Mouse (Mus musculus): ENCODE measurements around the gene Hist4h4.
"Not testable (repeated sequence)": the region's sequence is repeated elsewhere in the genome, so short reads cannot be mapped to it uniquely, and the experiment has no call there.

Hist4h4 gene

DNA sequence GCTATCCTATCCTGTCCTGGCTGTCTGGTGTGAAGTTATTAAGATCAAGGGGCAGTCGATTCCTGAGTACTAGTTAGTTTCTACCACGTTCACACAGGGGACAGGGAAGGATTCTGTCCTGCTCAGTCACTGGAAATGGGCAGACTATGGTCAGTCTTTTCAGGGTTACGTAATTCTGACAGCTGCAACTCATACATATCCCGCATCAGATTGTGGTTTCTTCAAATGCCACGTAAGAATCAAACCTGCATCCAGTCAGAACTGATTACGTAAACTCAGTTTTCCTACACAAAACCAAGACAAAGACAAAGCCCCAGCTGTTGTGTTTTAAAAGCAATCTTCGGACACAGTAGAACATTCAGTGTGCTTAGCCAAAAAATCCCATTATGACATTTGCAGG is 11.2 kb upstream of the Hist4h4 start:
- no peak for DNase-seq (ENCODE audit: low read depth, low spot score)

DNA sequence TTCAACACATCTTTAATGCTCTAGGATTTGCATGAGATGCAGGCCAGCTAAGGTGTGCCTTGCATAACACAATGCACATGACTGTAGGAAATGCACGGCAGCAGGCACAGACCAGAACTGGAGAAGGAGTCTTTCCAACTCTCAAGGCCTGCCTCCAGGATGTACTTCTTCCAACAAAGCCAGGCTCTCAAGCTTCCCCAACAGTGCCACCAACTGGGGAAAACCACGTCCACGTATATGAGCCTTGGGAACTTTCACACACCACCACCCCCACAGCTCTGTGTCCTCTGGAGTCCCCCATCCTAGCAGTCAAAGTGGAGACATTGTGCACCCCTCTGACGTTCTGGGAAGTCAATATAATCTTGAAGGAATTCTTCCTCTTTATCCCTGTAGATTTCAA is 8.9 kb upstream of the Hist4h4 start:
- DNase-seq (ENCODE audit: low read depth, low spot score): no peak

DNA sequence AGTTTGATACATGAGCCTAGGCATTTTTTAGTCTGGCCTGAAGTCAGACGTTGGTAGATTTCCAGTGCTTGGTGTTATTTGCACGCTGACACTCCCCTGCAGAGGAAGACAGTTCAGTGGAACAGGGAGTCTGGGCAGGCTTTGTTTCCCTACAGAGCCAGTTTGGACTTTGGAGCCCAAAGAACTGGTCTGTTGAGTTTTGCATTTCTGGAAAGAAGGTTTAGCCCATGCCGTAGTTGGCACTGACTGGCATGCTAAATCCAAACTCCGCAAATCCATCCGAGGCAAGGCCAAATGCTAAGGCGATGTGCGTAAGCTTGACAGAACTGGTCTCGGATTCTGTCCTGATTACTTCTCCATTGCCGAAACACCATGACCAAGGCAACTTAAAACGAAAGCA is 7.0 kb upstream of the Hist4h4 start:
- DNase-seq (ENCODE audit: low read depth, low spot score): no peak

DNA sequence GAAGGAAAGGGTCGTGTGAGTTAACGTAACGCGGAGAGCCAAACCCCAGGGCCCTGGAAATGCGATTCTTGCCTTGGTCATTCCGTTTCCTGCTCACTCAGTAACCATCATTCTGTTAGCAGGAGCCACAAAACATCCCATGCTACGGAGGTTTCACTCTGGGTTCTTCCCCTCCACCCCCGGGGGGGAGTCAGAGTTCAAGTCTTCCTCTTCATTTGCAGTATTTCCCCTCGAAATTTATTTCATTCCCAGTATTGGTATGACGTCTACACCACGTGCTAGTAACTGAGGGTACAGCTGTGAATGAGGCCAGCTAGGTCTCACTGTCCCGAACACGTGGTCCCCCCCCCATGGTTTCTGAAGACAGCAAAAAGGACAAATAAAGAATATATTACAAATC is 5.5 kb upstream of the Hist4h4 start:
- no peak for DNase-seq (ENCODE audit: low read depth, low spot score)

DNA sequence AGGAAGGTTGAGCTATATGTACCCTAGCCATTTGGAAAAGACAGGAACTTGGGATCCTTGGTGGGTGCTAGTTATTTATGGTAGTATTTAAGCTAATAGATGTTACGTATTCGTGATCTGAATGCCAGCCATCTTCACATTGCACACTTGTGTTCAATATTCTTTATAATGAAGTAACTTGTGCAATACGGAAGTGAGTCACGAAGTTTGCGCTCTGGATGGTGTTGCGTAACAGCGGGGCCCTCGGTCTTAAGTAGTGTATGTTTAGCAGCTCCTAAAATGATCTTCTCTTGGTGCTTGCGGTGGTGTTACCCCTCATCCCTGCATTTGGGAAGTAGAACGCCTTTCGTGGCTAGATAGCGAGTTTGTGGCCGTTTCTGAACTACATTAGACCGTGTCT is 4.9 kb upstream of the Hist4h4 start:
- no peak for DNase-seq (ENCODE audit: low read depth, low spot score)

DNA sequence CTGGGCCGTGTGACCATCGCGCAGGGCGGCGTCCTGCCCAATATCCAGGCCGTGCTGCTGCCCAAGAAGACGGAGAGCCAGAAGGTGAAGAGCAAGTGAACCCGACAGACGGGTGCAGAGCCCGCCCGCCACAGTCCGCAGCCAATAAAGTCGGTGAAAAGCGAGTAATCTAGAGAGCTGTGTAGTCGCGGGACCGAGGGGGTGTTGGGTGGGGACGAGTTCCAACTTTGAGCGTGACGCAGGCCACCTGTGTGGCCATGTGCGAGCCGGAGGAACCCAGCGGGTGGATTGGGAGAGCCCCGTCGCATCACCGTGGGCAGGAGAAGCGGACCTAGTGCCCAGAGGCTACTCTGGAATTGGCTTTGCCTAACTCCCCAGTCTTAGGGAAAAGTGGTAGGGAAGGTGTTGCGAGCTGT is 4.4 kb upstream of the Hist4h4 start:
- no peak for DNase-seq (ENCODE audit: low read depth, low spot score)

DNA sequence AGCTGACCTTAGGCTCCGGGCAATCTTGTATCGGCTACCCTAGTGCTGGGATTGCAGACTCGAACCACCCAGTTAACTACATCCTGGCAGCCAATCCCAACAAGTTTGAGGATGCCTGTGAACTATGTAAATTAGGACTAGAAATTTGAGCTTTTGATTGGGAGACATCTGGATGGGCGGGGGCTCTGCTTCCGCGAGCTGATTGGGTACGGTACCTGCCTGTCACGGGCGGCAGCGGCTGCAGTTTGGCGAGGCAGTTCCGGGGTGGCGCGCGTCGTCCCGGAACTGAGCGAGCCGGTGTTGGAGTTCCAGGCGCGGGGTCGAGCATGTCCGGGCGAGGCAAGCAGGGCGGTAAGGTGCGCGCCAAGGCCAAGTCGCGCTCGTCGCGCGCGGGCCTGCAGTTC is 3.8 kb upstream of the Hist4h4 start, which contains the start of gene H2afj:
H2afj (plus strand) TSS at position 231 of the 404 bp plus-strand sequence.
- peak; percentile 96 for DNase-seq (ENCODE audit: low read depth, low spot score)

DNA sequence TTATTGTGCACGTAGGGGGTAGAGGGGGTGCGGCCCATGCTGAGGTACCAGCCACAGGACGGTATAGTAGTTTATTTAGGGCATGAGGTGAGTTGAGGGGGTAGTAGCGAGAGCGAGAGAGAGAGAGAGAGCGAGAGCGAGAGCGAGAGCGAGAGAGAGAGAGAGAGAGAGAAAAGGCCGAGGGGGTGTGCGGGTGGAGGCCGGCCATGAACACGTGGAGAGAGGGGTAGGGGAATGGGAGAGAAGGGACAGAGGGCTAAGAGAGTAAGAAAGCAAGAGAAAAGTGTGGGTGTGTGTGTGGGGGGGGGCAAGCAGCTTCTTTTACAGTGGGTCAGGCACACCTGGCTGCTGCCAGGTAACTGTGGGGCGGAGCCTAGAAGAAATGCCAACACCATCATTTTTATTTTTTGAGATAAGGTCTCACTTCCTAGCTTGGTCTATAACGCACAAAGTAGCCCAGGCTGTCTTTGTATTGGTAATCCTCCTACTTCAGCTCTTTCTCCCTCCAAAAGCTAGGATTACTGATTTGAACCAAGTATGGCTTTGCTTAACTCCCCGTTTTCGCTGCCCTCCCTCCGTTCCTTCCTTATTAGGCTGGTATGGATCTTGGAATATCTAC is 3.3 kb upstream of the Hist4h4 start:
- no peak for DNase-seq (ENCODE audit: low read depth, low spot score)

DNA sequence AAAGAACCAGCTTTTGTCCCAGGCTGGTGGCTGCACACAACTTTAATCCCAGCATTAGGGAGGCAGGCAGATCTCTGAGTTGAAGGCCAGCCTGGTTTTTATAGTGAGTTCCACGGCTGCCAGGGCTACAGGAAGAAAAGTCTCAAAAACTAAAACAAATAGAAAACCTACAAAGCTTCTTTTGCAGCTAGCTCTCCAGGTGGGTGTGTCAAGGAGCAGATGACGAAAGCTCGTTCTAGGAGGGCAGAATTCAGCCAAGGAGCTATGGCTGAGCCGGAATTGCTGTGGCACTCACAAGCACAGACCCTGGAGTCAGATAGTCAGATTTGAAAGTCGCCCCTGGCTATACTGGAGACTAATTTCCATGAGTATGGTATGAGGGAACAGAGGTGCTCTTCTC is 2.6 kb upstream of the Hist4h4 start:
- DNase-seq (ENCODE audit: low read depth, low spot score): no peak

DNA sequence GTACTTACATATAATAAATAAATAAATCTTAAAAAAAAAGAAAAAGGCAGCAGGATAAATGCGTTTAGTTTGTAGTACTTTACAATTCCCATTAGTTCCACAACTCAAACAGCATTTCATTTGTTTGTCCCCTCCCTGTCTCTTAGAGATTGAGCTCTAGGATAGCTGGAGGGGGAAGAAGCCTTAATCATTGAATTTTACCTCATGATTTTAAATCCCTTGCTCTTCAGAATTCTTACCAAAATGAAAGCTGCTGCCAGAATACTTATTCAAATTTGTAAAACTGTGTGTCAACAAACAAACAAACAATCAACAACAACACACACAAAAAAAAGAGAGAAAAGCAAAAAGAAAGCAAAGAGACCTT is 1.2 kb upstream of the Hist4h4 start:
- DNase-seq (ENCODE audit: low read depth, low spot score): no peak

DNA sequence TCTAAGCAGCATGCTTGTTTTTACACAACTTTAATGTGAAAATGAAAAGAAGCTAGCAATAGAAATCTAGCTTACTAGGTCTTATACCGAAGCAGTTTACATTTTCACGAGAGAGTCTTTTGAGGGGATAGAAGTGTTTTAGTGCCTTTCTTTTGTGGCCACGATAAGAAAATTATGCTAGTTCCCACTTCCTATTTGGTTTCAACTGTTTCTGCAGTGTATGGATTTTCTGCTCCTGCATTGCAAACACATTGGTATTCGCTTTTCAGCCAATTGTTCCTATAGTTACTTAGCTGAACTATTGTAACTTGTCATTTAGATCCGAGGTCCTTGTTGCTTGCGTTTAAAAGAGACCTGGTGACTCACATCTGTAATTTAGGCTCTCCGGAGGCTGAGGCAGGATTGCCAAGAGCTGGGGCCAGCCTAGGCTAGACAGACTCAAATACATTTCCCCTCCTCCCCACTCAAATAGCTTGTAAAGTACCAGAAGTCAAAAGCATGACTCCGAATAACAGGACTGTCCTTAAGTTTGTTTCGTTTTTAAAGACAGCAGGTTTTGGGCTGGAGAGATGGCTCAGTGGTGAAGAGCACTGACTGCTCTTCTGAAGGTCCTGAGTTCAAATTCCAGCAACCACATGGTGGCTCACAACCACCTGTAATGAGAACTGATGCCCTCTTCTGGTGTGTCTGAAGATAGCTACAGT is 642 bp upstream of the Hist4h4 start:
- no peak for DNase-seq (ENCODE audit: low read depth, low spot score)

DNA sequence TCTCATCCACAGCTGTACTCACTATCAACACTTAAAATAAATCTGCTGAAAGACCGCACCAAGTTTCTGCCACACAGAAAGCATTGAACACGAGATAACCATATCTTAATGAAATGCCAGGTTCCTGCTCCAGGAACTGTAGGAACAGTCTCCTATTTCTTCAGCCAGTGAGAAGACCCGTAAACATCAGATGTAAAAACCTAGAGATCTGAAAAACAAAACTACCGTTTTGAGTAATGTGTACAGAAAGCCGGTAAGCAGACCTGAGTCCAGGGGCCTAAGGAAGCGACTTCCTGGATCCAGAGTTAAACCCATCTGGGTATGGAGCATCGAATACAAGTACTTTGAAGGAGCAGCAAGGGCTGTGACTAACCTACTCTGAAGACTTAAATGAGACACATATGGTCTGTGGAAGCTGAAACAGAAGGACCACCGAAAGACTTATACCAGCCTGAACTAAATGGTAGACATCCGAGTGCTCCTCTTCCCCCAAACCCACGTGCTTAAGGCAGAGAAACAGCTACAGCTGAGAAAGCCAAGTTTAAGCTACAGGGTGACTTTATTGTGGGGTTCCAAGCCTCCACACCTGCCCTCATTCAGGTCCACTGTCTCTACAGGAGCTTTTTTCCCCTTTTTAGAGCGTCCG is 999 bp downstream of the Hist4h4 start:
- DNase-seq (ENCODE audit: low read depth, low spot score): no peak

DNA sequence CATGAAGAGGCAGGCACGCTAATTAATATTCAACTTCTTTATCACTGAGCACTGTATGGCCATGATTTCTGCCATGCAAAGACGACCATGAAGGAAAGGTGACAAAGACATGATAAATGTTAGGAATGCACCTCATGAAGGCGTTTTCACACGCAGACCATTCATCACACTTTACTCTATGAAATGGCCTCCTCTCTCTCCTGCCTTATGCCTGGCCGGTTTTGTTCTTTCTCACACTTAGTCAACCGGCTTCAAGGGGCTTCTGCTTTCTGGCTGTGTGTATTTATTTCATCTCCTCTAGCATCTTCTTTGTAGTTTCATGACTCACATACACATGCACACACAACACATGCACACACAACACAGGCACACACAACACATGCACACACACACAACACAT is 2.9 kb downstream of the Hist4h4 start:
- no peak for DNase-seq (ENCODE audit: low read depth, low spot score)

DNA sequence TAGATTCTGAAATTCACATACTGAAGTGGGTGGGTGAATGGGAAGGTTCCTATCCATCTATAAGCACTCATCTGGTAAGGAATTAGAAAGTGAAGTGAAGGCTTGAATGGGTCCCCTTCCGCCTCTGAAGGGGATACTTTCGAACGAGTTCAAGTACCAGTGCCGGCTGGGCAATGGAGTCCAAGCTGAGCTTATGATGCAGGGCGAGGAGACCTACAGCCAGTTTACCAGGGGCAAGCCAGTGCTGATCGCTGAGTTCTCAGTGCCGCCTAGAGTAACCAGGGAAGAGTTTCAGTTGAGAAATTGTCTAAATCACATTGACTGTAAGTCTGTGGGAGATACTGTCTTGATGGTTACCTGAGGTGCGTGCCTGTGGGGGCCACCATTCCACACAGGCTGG is 3.5 kb downstream of the Hist4h4 start:
- no peak for DNase-seq (ENCODE audit: low read depth, low spot score)

DNA sequence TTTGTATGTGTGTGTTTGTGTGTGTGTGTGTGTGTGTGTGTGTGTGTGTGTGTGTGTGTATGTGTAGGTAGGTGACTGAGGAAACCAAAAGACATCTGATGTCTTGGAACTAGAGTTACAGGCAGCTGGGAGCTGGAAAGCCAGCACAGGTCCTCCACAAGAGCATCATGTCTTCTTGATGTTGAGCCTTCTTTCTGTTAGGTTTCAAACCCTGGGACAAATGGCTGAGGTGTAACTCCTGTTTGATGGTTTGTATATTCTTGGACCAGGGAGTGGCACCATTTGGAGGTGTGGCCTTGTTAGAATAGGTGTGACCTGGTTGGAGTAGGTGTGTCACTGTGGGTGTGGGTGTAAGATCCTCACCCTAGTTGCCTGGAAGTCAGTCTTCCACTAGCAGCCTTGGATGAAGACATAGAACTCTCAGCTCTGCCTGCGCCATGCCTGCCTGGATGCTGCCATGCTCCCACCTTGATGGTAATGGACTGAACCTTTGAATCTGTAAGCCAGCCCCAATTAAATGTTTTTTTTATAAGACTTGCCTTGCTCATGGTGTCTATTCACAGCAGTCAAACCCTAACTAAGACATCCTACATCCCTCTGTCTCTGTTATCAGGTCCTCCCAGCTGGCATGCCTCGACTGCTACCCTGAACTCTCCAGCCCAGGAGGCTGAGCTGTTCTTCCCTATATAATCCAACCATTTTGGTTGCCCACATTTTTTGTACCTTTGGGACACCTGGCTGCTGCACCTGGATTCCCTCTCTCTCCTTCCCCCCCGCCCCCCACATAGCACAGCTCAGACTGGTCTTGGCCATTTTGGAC is 6.1 kb downstream of the Hist4h4 start:
- not testable (repeated sequence) for DNase-seq (ENCODE audit: low read depth, low spot score)

DNA sequence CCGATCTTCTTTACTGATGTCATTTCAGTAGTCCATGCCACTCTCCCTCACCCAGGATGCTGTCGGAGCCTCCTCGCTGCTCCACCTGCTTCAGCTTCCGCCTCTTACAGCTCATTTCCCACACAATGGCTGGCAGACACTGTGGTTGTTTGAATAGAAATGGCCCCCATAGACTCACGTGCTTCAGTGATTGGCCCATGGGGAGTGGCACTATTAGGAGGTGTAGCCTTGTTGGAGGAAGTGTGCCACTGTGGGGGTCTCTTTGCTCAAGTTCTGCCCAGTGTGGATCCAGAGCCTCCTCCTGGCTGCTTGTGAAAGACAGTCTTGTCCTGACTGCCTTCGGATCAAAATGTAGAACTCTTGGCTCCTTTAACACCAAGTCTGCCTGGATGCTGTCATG is 8.4 kb downstream of the Hist4h4 start:
- no peak for DNase-seq (ENCODE audit: low read depth, low spot score)

DNA sequence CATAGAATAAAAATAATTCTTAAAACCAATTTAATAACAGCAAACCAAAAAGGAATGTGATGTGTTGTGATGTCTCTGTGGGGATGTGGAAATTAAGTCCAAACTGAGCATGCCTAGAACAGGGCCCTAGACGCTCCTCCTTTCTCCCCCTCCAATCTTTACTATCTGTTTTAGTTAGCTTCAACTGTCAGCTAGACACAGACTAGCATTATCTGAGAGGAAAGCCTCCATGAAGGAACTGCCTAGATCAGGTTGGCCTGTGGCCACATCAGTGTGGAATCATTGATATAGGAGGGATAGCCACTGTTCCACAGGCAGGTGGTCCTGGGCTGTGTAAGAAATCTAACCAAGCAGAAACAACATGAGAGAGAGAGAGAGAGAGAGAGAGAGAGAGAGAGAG is 9.1 kb downstream of the Hist4h4 start:
- no peak for DNase-seq (ENCODE audit: low read depth, low spot score)

DNA sequence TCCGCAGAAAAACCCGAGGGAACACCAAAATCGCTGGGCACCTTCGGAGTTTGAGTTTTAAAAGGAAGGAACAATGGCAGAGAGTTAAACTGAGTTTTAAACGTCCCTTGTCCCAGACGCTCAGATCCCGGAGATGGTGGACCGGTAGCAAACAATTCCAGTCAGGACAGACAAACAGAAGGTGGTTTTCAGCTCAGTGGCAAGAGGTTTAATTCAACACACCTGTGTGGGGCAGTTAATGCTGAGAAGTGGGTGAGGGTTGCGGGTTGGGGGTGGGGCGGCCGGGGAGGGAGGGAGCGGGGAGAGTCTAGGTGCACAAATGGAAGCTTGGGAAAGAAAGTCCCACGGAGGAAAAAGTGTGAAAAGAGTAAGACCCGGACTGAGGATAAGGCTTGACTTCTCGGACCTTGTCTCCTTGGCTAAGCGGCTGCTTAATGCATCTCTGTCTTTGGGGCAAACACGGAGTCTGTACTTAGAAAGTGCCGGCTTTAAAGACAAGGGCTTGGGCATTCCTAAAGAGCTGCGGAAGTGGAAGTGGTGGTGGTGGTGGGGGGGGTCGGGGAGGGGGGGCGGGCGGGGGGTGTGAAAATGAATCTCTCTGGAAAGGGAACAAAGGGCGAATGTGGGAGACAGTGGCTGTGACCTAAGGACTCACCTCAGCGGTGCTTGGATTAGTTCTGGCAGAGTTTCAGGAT is 10.2 kb downstream of the Hist4h4 start:
- DNase-seq (ENCODE audit: low read depth, low spot score): no peak

DNA sequence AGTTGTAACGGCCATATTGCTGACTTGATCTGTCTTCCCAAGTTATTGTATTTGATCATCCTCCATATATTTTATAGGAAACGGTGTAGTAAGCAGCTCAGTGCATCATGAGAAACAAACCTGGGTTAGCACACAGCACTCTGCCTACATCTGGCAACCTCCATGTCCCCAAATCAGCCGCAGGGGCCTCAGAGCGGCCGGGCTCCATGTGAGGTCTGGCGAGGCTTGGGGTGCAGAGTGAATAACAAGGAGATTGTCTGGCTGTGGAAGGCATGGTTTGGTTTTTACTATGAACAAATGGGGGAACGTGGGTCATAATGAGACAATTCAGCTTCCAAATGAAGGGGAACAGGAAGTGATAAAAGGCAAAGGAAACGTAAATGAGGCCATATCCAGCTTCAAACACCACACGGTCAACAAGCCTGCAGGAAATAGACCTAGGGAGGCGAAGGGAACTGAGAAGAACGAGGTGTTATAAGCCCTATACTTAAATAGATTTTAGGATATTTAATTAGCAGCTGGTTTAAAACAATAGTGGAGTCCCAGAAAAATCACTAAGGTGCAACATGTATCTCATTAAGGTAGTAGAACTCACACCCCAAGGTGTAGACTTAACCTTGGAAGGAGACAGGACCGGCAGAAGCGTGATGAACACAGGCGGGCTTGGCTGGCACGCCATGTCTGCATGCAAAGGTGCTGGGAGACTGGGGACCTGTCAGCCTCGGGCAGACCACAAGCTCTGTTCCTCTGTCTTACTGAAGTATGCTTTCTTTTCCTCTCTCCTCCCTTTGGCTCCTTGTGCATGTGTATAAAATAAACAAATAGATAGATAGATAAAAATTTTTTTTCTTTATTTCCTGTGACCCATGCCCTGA is 11.1 kb downstream of the Hist4h4 start:
- no peak for DNase-seq (ENCODE audit: low read depth, low spot score)

DNA sequence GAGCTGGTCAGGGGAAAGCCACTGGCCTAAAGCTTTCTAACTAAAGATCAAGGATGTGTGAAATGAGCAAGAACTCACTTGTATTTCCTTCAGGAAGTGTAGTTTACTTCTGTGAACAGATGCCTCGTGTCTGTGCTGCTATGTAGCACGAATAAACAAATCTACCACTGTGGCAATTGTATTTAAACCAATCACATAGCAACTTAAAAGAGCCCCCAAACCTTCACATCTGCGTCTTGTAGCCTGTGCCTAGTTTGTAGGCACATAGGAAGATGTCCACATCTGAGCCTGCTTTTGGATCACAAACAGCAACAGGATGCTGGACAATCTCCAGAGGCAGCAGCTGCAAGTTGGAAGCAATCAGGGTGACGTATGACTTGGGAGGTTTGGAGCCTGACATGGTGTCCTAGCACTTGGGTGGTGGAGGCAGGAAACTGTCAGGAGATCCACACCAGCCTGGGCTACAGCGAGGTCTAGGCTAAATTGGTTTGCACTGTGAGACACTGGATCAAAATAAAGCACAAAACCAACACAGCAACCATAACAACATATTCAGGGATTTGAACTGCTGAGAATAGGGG is 14.7 kb downstream of the Hist4h4 start:
- no peak for DNase-seq (ENCODE audit: low read depth, low spot score)
